Mouse (Mus musculus) olfactory bulb, adult 2 months (tissue): ENCODE data around the gene Phox2b.

ENCODE experiments used
- CTCF ChIP-seq: fragments of 200-500 bp; IDR thresholded peaks from 2 replicates; pipeline ENCODE4 v1.5.1; 2012; ENCODE audit warnings: low read depth, mild to moderate bottlenecking, low read length, moderate library complexity; ENCODE audit not compliant: insufficient read depth
- POLR2A ChIP-seq: fragments of 200-500 bp; IDR thresholded peaks from 2 replicates; pipeline ENCODE4 v1.6.1; 2012; ENCODE audit warnings: mild to moderate bottlenecking, low read depth, low read length, moderate library complexity; ENCODE audit not compliant: insufficient read depth

DNA sequence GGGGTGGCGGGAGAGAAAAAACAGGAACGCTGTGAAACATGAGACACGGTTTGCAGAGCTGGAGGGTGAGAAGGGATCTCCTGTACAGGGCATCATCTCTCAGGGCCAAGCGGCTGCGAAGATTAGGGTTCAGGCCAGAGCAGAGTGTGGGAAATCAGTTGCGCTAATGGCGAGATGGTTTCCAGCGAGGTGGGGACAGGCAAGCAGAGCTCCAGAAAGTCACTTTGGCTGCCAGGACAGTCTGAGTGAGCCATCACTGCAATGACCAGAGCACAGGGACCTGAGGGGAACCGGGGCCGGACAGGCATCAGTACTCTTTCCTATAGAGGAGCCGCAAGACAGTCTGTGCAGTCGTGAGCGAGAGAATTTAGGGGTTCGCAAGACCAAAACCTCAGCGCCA lies 3.9 kb downstream of the Phox2b start:
- no peak for TF ChIP-seq CTCF
- TF ChIP-seq POLR2A, result no peak
